Mouse (Mus musculus): ENCODE measurements around the gene Mid1.
"Not testable (repeated sequence)": the region's sequence is repeated elsewhere in the genome, so short reads cannot be mapped to it uniquely, and the experiment has no call there.

Gene Mid1

DNA sequence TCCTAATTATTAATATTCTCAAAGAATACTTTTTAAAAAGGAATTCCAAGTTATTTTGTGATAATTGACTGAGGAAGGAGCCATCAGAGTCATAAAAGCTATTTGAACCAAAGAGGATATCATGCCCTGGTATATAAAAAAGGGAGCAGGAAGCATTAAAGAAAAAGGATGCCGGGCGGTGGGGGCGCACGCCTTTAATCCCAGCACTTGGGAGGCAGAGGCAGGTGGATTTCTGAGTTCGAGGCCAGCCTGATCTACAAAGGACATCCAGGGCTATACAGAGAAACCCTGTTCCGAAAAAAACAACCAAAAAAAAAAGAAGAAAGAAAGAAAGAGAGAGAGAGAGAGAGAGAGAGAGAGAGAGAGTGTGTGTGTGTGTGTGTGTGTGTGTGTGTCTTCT is 286.6 kb downstream of the Mid1 start:
- DNase-seq (ENCODE audit: low spot score in 2 of 2) = not testable (repeated sequence)

DNA sequence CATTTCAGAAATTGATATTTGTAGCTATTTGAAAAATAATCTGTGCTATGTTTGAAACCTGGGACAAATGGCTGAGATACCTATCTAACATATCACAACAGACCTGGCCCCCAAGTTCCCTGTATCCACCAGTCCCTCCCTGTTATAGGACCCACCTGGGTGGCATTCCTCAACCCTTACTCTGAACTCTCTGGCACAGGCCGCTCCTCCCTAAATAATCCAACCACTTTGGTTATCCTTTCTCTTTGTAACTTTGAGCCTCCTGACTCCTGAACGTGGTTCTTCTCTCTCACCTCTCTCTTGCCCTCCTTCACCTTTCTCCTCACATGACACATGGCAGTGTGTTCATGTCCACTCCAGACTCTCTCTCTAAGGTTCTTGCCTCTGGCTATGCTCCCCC is 287.1 kb downstream of the Mid1 start:
- peak in 1 of 2 experiments; percentile 3 for DNase-seq (ENCODE audit: low spot score in 2 of 2)

DNA sequence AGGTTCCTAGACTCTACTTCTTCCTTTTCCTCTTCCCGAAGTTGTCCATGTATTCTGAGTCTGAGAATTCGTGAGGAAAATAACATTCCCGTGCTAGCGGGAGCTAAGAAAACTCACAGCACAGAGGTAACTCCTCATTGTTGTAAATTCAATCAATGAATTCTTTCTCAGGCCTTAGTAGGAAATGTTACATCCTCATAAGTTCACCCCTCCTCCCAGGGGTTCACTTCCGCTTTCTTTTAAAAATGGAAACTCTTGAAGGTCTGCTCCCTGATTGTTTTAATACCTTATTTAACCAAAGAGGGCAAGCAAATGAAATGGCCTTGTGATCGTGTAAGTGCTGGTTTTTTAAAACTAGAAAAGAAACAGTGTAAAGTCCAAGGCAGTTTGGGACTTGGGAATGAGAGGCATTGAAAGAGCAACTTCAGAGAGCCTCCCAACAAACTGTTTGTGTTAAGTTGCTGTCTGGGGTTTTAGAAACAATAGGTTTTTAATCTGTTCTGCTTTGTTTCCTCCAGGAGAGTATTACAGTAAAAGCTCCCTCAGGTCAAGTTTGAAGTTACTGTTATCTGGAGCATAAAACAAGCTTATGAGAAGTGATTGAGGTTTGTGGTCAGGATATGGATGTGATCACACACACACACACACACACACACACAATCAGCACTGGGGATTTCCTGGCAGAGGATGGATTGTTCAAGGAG is 287.9 kb downstream of the Mid1 start:
- peak in 1 of 2 experiments; percentile 8 for DNase-seq (ENCODE audit: low spot score in 2 of 2)

DNA sequence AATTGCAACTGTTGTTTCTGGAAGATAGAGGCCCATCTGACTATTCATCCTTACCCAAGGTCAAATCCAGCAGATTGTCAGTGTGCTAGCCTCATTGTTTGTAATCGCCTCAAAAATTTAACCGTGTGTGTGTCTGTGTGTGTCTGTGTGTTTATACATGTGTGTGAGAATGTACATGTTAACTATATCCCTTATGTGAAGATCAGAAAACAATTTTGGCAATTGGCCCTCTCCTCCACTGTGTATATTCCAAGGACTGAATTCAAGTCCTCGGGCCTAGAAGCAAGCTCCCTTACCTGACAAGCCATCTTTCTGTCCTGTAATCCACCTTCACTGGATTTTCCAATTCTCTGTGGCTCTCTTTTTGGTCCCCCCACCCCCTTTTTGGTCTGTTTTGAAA is 288.8 kb downstream of the Mid1 start:
- DNase-seq (ENCODE audit: low spot score in 2 of 2) = peak in 1 of 2 experiments; percentile 31

DNA sequence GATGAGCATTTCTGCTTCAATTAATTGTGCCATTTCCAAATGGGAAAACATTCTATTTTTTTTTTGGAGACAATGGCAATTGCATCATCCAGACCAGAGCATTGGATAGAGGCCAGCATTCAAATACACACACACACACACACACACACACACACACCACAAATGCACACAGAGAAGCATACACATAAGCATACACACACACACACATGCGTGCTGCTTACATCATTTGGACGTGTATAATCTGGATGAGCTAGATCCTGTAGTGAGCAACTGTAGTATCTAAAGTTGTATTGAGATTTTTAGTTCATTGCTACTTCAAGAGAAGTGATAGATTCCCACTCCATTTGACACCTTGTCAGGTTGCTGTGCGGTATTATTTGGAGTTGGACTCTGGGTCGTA is 289.5 kb downstream of the Mid1 start:
- DNase-seq (ENCODE audit: low spot score in 2 of 2) = peak in 1 of 2 experiments; percentile 13

DNA sequence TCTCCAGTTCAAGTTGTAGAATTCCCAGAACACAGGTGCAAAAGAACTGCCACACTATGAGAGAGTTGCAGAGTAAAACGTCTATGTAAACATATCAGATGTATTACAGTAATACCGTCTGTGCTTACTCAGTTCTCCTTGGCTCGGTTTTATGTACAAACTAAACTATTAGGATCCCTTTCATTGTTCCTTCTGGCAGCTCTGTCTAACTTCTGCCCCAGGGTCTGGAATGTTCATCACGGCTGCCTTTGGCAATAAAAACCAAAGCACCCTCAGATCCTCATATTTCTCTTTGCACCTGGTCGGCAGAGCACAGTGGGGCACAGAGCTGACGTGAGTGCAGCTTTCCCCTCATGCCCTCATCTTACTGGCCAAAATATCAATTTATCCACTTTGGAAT is 290.0 kb downstream of the Mid1 start:
- not testable (repeated sequence) for DNase-seq (ENCODE audit: low spot score in 2 of 2)

DNA sequence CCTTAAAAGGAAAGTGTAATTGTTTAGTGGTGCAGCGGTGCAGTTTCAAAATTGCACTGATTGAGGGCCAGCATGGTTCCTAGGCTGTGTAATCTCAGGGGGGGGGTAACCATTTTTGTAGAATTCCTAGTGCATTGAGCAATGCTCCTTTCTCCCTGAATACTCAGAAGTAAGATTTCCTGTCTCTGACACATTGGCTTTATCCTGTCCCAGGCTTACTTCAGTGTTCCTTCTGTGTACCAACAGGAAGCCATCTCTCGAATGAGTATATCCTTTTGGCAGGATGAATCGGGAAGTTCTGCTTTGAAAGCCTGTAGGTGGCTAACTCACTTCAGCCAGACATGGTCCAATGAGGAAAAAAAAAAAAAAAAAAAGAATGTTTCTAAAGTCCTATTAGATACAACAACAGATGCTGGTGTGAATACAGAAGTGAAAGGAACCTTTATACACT is 290.7 kb downstream of the Mid1 start:
- DNase-seq (ENCODE audit: low spot score in 2 of 2) = peak in 1 of 2 experiments; percentile 31

DNA sequence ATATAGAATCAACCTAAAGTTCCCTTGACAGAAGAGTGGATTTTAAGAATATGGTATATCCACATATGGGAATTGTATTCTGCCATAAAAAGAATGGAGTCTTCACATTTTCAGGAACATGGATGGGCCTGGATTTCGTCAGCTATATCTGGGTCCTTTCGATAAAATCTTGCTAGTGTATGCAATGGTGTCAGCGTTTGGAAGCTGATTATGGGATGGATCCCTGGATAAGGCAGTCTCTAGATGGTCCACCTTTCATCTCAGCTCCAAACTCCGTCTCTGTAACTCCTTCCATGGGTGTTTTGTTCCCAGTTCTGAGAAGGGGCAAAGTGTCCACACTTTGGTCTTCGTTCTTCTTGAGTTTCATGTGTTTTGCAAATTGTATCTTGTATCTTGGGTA is 291.3 kb downstream of the Mid1 start:
- DNase-seq (ENCODE audit: low spot score in 2 of 2) = peak in 1 of 2 experiments; percentile 6

DNA sequence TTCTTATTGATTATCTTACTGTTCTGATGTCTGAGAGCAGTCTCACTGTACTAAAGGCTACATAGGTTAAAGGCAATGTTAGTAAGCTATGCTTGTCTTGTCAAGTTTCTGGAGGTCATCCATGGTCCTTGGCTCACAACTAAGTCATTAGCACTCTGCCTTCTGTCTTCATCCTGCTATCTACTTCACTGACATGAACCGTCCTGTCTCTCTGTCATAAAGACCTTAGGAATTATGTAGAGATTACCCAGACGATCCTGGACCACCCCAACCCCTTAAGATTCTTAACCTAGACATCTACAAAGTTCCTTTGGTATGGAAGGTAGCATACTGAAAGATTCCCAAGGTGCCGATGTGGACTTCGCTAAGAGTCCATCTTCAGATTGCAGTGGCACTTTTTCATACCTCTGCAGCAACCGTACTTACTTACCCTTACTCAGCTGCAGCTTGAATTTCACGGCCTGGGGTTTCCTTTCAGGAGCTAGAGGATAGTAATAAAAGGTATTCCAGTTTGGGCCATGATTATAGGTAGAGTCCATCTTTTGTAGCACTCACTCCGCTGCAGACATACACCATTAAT is 292.9 kb downstream of the Mid1 start:
- not testable (repeated sequence) for DNase-seq (ENCODE audit: low spot score in 2 of 2)

DNA sequence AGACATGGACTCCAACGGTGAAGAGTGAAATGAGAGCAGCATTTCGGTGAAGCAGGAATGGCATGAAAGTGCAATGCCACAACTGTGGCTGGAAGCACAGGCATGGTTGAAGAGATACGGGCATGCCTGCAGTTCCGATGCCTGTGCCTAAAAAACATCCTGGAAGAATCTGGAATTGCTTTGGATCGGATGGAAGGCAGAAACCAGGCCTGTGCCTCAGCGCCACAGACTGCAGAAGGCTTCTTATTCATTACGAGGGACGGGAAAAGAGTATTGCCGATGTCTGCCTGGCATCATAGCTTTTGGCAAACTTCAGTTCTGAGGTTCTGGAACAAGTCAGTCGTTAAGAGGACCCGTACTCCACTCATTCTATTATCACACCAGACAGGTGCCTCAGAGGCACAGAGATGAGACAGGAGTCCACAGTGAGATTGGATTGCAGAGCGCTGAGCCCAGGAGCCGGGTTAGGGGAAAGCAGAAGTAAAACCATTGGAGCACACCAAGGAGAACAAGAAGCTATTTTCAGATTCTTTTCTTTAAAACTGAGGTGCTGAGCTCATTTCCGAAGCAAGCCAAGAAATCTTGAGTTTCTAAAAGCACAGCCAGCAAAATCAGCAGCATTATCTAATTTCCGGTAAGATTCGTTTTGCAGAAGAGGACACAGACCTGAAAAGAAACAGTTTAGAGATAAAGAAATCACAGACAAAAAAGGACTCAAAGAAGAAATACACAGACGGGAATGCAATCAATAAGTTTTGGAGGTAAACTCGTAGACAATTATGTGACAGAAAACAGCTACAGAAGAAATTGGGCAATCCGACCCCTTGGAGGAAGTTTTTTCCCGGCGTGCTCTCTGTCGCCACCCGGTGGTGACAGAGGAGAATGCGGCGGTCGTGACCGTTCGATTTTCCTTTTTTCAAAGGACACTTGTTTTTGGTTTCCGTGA is 293.7 kb downstream of the Mid1 start:
- peak; percentile 90 to 92 for DNase-seq (ENCODE audit: low spot score in 2 of 2)

DNA sequence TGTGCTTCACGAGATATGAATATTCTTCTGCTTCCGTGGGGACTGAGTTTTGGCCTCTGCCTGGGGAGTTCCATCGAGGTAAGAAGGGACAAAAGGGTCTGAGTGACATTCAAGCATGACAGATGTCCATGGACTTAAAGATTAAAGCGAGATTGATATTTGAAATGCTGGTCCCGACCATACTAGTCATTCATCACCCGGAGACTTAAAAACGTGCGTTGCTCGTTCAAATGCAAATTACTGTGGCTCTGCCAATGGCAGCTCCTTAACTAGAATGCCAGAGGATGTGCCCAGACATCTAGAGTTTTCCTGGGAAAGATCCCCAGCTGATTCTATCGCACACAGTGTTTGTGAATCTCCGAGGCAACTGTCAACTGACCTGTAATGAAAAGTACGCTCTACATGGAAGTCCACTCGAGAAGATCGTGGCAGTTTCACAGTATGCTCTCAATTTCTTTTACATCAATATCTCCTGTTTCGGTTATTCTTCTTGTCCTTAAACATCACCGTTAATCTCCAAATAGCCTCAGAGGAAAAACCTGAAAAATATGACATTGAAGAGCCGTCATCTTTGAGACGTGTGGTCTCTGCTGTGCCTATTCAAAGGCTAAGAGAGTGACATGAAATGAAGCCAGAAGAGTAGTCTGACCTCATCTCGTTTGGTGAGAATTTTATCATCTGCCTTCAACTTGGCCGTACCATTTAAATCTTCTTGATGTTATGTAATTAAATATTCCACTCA is 294.6 kb downstream of the Mid1 start:
- DNase-seq (ENCODE audit: low spot score in 2 of 2) = peak in 1 of 2 experiments; percentile 88

DNA sequence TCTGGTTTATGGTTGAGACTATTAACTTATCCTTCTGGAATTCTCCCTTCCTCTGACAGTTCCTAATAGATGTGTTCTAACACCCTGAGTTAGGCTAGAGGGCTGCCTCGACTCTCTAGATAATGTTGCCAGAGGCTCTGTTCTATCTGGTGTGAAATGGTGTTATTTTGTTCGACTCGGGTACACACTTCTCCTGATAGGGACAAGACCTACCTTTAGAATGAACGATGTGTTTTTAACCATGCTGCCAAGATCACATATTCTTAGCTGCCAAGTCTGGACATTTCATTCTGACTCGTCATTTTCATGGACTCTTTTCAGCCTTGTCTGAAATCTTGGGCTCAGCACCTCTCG is 295.2 kb downstream of the Mid1 start:
- not testable (repeated sequence) for DNase-seq (ENCODE audit: low spot score in 2 of 2)

DNA sequence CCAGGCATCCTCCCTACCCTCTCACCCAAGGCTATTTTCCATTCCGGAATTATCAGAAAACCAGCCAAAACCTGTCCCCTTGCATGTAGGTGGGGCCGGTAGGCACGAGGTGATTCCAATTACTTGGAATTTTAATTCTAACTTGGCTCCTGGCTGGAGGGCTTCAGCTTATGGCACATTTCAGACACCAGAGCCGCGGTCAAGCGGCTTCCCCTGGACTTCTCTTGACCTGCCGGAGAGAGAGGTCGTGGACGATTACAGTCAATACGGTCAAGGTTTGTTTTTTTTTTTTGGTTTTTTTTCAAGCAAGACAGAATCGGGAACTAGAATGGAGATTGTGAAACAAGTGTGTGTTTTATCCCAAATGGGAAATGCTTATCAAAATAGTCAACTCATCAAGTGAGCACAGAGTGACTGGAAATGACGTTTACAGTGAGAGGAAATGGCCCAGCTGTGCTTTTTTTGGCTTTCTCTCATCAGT is 295.9 kb downstream of the Mid1 start:
- no peak for DNase-seq (ENCODE audit: low spot score in 2 of 2)

DNA sequence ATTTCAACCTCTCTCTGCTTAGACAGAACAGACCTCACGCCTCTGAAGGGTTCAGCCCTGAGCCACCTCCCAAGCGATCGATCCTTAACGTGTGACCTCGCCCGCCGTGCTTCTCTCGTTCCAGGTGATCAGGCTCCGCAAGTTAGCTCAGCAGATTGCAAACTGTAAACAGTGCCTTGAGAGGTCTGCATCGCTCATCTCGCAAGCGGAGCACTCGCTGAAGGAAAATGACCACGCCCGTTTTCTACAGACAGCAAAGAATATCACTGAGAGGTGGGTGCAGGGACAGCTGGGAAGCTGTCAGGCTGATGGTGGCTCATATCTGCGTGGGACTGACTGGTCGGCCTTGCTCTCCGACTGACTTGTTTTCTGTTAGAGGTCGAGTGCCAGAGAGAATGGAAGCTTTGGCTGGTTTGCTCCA is 296.8 kb downstream of the Mid1 start:
- DNase-seq (ENCODE audit: low spot score in 2 of 2) = peak in 1 of 2 experiments; percentile 76

DNA sequence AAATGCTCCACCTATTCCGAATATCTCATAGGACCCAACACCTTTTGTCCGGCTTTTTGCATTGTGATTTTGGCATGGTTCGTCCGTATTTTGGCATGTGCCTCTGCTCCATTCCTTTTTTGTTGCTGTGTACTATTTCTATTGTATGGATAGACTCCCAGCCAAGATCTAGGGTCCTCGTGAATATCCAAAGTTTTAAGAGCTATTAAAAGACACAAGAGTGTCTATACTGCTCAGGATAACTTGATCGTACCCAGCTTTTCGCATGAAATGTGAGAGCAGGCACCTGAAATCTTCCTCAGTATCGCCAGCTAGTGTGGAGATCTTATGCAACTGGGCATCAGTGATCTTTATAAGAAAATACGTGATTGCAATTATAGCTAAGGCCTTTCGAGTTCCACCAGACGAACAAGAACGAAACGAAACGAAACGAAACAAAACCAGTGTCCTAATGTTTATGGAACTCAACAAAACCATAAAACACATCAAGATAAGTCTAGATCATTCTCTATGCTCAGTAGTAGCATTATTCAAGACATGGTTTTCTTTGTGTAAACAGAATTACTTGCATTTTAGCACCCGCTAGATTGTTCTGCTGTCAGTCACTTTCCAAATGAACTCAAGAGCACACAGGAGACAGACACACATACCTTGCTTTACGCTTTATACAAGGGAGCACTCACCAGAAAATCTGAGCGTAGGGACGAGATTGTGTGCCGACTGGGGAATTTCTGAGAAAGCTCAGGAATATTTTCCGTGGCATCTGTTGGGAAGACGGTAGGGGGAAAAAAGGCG is 297.8 kb downstream of the Mid1 start:
- DNase-seq (ENCODE audit: low spot score in 2 of 2) = peak in 1 of 2 experiments; percentile 44

DNA sequence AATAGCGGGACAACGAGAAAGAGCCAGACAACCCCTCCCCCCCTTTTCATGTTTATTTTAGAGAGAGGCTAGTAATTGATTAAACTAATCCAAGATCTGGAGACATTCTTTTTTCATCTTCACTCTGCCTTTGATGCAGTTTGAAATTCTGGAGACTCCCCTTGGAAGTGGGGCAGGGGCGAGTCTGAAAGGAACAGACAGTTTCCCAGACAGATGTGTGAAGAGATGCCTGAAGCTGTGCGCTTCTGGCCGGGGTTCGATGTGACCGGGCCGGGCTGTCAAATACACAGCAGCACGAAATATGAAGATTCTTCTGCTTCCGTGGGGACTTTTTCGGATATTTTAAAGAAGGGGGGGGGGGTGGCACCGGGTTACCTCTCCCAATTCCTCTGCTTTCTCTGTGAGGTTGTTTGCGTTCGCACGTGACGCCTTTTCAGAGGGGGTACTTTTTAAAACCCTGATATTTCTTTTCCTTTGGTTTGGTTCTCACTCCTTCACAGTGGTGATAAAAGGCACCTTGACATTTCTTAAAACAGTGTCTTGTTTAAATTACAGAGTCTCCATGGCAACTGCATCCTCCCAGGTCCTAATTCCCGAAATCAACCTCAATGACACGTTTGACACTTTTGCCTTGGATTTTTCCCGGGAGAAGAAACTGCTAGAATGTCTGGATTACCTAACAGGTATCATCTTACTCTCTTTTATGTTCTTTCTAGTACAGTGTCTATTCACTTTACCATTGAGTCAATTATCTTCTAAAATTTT is 298.6 kb downstream of the Mid1 start:
- peak in 1 of 2 experiments; percentile 51 for DNase-seq (ENCODE audit: low spot score in 2 of 2)

DNA sequence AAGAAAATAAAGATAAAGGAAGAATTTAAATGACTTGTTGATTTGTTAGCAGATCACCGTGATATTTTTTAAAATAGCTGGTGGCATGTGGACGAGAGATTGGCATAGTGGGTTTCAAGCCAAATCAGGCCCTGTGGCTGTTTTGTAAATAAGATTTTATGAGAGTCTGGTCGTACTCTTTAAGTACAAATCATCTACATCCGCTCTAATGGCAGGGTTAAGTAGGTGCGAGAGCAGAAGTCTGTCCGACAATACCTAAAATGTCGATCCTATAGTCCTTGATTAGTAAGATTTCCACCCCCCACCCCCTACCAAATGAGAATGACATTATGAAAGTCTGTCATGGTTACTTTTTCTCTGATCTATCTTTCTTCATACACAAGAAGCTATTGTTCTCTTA is 299.3 kb downstream of the Mid1 start:
- DNase-seq (ENCODE audit: low spot score in 2 of 2) = not testable (repeated sequence)

DNA sequence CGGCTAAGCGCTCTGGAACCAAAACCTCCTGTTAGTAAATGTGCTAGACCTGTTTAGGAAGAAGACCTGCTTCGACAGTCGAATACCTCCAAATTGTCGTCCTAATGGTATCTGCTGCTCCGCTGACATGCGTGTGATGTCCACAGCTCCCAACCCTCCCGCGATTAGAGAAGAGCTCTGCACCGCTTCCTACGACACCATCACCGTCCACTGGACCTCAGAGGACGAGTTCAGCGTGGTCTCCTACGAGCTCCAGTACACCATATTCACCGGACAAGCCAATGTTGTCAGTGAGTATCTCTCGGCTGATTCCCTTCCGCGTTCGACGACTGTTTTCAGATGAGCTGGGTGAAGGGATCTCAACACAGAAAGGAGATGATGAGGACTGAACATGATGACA is 299.9 kb downstream of the Mid1 start:
- not testable (repeated sequence) for DNase-seq (ENCODE audit: low spot score in 2 of 2)

DNA sequence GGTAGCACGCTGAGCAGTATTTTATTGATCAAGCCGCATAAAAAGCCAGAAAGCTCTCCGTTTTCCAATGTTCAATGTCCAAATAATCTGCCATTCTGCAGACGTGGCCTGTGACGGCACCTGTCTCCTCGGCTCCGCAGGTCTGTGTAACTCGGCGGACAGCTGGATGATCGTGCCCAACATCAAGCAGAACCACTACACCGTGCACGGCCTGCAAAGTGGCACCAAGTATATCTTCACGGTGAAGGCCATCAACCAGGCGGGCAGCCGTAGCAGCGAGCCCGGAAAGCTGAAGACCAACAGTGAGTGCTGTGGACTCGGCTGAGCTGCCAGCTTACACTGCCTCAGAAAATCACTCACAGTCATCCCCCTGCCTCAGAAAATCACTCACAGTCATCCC is 300.8 kb downstream of the Mid1 start:
- DNase-seq (ENCODE audit: low spot score in 2 of 2) = peak in 1 of 2 experiments; percentile 52
